Mouse (Mus musculus): ENCODE data around the gene Fadd. TPM values are rescaled to one million over a fixed set of nuclear protein-coding genes. Genes with fewer than 3 reads are reported as not detected.
A peak's percentile ranks its signal among the peaks of the same experiment; 100 is the strongest.

Gene Fadd
- total RNA-seq, 2 experiments from 2014 or later: 4.2 to 7.4 TPM

DNA sequence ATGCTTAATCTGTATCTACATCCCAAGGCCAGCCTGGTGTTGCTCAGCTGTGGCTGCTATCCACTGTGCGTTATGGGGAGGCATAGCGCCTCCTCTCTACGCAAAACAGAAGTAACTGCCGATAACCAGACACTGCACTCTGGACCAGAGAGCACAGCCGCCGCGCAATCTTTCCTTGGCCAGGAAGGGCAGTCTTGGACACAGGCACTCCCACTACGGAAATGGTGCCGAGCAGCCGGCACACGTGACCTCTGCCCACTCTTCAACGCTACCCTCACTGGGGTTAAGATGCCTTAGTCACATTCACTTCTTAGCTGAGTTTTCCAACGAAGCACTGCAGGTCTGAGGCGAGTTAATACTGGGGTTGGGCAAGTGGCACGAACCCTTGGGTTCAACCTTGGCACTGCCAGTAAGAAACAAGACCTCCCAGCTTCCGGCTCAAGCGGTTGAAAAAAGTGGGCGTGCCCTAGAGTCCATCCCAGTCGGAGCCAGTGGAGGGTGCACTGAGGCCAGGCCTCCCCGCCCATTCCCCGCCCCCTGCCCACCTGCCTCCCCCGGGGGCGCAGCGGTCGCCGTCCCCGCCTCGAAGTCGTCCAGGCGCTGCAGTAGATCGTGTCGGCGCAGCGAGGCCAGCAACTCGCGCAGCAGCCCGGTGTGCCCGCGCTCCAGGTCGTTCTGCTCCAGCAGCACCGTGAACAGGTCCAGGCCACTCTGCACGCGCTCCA, 542 bp downstream of the Fadd start:
- peak; percentile 70 for ATAC-seq (ENCODE audit: poor library complexity, severe bottlenecking)

DNA sequence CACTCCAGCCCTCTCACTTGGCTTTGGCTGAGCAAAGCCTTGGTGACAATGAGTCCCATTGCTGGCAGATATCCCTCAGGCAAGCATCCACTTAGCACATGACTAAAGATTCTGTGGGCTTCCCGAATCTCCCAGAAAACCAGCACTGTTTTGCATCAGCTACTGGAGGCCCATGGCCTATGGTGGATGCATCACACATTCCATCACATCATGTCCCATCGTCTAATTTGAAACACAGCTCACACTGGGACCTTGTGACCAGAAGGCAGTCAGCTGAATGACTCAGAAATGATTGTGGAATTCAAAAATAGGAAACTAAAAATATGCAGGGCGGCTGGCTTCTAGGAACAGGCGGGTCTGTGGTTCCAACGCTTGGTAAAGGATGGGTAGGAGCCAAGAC, 4.4 kb downstream of the Fadd start:
- no peak for ATAC-seq (ENCODE audit: poor library complexity, severe bottlenecking)

DNA sequence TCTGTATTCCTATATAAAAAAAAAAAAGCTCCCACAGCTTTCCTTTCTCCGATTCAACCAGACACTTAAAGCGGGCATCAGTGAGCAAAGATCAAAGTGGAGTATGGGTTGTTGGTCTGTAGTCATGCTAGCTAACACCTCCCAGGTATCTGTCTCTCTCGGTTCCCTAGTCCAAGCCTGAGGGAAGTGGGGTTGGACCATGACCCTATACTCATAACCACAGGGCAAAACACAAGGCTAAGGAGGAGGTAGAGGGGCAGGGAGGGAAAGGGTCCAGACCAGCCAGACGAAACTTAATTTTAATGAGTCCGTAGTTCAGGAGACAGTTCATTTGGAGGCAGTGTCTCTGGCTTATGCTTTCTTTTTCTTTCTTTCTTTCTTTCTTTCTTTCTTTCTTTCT, 10.0 kb downstream of the Fadd start:
- ATAC-seq (ENCODE audit: poor library complexity, severe bottlenecking): no peak

DNA sequence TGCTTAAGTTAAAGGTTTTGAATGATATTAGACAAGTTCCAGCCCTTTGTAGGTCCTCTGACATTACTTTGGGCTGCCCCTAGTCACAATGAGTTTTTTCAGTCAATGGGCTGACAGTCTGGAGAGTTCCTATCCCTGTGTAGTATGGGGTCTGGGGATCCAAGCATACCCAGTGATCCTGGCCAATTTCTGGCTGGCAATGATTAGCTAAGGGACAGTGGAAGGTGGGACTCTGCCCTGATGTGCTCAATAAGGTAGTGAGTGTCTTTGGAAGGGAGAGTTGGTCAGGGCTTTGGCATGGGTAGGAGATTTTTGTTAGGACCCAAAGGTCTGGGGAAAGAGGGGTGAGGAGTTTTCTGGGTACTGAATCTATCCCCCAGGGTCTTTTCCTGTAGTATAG, 10.7 kb downstream of the Fadd start:
- no peak for ATAC-seq (ENCODE audit: poor library complexity, severe bottlenecking)

GRCm38 (mm10) chr7:144569428-144569827, 12.8 kb downstream of the Fadd start:
- ATAC-seq (ENCODE audit: poor library complexity, severe bottlenecking): no peak

DNA sequence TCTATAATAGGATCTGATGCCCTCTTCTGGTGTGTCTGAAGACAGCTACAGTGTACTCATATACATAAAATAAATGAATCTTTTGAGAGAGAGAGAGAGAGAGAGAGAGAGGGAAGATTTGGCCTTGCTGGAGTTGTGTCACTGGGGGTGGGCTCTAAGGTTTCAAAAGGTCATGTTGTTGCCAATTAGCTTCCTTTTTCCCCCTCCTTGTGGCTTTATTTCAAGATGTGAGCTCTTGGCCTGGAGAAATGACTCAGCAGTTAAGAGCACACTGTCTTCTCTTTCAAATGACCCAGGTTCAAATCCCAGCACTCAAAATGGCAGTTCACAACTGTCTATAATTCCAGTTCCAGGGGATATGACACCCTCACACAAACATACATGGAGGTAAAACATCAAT, 14.2 kb downstream of the Fadd start:
- peak; percentile 42; the same call in 1 of the 2 replicates for ATAC-seq (ENCODE audit: poor library complexity, severe bottlenecking)

DNA sequence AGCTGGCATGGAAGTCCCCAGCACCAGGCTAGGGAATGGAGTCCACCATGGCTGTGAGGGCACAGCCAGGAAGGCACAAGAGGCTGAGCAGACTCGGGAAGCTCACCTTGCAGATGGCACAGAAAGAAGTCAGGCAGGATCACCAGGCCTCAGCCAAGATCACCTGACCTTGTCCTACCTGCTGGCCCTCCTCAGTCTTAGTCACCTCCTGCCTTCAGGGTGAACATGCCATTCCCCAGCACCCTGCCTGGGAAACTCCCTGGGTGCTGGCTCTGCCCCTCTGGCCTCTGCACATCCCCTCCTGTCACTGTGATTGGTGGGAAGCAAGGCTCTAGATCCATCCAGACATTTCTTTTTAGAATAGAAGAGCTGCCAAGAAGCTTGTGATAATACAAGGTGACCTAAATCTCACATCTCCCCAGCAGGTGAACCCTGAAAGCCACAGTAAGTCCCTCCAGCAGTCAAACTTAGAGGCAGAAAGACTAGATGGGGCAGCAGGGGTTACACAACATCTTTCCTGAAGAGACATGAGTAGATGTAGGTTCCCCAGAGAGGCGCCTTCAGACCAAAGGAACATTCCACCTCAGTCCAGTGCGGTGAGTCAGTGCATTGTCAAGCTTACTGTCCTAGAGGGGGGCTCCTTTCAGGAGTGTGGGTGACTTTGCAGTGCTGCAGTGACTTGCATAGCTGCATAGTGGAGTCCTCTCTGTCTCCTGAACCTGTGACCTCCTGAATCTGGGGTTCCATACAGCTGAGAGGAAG, 15.2 kb downstream of the Fadd start:
- ATAC-seq (ENCODE audit: poor library complexity, severe bottlenecking): 0 out of 2 replicates have a peak, but pooled peaks have one; percentile 11

DNA sequence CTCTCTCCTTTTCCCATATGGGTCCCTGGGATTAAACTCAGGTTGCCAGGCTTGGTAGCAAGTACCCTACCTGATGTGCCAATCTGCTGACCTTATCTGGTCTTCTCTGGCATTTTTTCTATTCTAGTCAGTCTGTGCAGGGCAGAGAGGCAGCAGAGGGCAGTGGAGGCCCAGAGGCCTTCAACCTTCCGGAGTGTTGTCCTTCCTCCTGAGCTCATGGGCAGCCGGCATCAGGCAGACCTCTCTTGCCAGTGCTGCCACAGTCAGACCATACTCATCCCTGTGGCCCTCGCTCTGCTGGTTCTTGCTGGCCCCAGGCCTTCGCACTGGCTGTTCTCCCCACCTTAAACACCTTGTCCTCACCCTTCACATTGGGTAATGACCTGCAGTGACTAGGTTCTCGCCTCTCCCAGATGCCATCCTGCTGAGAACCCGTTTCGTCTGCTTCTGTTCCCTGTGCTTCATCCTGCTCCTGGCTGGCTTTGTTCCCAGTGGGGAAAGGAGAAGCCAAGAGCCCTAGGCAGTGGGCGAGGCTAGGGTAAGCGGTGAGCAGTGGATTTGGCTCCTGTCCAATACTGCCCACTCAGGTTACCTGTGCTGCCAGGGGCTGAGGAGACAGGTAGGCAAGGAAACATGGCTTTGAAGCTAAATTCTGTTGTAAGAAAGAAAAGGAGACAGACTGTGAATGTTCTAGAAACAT, 18.7 kb downstream of the Fadd start:
- no peak for ATAC-seq (ENCODE audit: poor library complexity, severe bottlenecking)

DNA sequence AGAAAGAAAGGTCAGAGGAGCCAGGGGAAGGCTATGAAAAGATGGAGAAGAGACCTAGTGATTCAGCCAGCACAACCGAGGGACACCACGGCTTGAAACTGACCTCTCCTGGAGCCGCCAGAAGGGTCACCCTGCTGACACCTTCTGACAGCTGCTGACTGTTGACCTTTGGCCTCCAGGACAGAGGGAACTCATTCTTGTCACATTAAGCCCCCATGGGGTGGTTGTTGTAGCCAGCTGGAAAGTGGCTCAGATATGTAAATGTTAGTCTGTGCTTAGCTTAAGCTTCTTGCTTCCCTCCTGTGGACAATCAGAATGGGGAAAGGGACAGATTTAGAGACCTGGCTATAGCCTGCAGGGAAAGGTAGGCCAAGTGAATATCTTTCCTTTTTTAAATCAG, 20.2 kb downstream of the Fadd start:
- ATAC-seq (ENCODE audit: poor library complexity, severe bottlenecking): no peak

- ATAC-seq (ENCODE audit: poor library complexity, severe bottlenecking): no peak
These were observed 21.7 kb downstream of the Fadd start for GRCm38 (mm10) chr7:144560594-144560993.

DNA sequence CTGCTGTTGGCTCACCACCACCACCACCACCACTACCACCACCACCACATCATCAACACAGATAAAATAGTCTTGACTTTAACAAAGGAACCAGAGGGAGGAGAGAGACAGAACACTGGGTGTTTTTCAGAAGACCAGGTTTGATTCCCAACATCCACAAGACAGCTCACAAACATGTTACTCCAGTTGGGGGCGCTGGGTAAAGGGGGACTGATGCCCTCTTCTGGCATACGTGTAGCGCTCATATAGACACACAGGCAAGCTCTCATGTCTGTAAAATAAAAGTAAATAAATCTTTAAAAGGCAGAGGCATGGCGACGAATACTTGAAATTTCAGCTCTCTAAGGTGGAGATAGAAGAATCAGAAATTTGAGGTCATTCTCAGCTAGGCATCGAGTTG, 23.7 kb downstream of the Fadd start:
- ATAC-seq (ENCODE audit: poor library complexity, severe bottlenecking): no peak

DNA sequence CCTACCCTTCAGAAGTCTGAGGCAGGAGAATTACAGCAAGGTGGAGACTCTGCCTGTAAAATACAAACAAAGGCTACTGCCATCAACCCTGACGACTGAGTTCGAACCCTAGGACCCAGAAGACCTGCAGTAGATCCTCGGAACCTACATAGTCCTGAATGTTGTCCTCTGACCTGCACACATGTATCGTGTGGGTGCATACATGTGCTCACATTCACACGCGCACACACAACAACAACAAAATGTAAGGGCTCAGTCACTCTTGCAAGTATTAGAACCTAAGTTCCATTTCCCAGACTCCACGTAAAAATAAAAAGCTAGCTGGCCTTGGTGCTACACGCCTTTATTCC, 28.2 kb downstream of the Fadd start:
- no peak; the same call in 1 of the 2 replicates for ATAC-seq (ENCODE audit: poor library complexity, severe bottlenecking)

- ATAC-seq (ENCODE audit: poor library complexity, severe bottlenecking): peak; percentile 92
These were observed 28.8 kb downstream of the Fadd start, which contains the start of gene Ppfia1 for GRCm38 (mm10) chr7:144553237-144554122. Ppfia1 (minus strand) TSS chr7:144553729.

DNA sequence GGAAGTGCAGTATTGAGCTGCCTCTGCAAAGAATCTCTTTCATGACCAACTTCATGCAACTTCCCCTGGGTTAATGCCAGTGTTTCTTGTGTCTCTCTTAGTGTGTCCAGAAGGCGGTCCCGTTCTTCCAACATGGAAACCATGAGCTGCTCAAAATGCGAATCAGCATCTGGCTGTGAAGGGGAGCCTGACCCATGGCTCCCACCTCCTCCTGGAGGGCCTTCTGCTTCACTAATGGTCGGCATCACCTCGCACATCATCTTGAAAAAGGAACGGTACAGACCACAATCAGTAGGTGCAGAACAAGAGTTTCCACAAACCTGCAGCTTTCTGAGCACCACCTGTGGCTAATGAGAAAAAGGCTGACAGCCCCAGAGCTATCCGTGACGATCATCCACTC, 30.0 kb downstream of the Fadd start:
- ATAC-seq (ENCODE audit: poor library complexity, severe bottlenecking): no peak

GRCm38 (mm10) chr7:144550811-144551210, 31.5 kb downstream of the Fadd start:
- ATAC-seq (ENCODE audit: poor library complexity, severe bottlenecking): no peak

GRCm38 (mm10) chr7:144549904-144550566, 32.2 kb downstream of the Fadd start:
- no peak for ATAC-seq (ENCODE audit: poor library complexity, severe bottlenecking)

- no peak for ATAC-seq (ENCODE audit: poor library complexity, severe bottlenecking)
These were observed 37.0 kb downstream of the Fadd start for GRCm38 (mm10) chr7:144545231-144545630.

GRCm38 (mm10) chr7:144541351-144541750, 40.9 kb downstream of the Fadd start:
- ATAC-seq (ENCODE audit: poor library complexity, severe bottlenecking): no peak

DNA sequence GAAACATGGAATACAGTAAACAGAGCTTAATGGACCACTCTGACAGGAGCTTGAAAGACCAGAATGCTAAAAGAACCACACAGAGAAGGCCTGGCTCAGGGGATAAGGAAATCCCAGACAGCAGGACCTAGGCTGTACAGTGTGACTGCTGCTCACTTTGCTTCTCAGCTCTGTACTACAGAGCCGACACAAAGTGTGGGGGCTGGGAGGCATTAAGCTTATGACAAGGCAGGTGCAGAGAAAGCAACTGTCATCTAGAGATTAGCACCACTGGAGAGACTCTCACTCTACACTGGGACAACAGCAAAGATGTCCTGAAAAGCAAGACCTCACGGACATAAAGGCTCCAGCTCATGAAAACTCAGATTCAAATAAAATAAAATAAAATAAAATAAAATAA, 43.1 kb downstream of the Fadd start:
- no peak for ATAC-seq (ENCODE audit: poor library complexity, severe bottlenecking)

DNA sequence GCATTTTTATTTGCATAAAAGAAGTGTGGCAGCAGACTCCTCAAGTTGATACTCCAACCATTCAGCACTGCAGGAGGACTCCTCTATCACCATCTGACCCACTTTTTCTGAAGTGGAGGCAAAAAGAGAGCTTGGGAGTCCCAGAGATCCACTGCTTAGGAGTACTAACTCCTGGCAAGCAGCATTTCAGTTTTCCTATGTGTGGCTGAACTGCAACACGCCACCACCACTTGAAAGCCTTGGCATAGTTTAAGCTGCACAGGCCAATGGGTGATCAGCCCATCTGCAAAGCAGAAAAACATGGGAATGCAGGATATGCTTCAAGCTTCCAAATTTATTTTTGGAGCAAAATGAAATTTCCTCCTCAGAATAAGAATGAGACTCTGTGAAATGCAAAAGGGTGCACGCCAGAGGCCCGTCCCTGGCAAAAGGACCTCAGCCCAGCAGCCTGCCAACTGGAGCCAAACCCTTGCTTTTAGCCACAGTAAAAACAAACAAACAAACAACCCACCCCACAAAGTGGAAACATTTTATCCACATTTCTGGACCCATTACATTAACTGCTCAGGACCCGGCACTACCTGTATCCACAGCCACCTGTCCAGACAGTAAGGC, 44.1 kb downstream of the Fadd start:
- no peak for ATAC-seq (ENCODE audit: poor library complexity, severe bottlenecking)

Measured in megakaryocyte, adult 5-6 weeks (primary cell).